Mouse (Mus musculus) lung, embryonic 15.5 days (tissue): ENCODE results near the gene Chd5. TPM values are rescaled to one million over a fixed set of nuclear protein-coding genes. Genes with fewer than 3 reads are reported as not detected.

ENCODE experiments used
- ATAC-seq: fragments of 200-750 bp; cut with Nextera tagmentation; 2 replicates; pipeline ENCODE4 v1.8.0; 2017; ENCODE audit warnings: moderate number of reproducible peaks, borderline replicate concordance; ENCODE audit not compliant: low FRiP score, low TSS enrichment; ENCODE audit errors: extremely low read depth
- H3K27ac ChIP-seq: fragments of 300-500 bp; sonication (generic); 2 replicates; pipeline ENCODE4 v1.5.1; 2015; ENCODE audit warnings: moderate library complexity, mild to moderate bottlenecking, inconsistent platforms
- H3K27me3 ChIP-seq: fragments of 300-500 bp; sonication (generic); 2 replicates; pipeline ENCODE4 v1.6.1; 2015; ENCODE audit warnings: inconsistent platforms
- H3K36me3 ChIP-seq: fragments of 300-500 bp; sonication (generic); 2 replicates; pipeline ENCODE4 v1.6.1; 2015; ENCODE audit warnings: inconsistent platforms
- H3K4me1 ChIP-seq: fragments of 300-500 bp; sonication (generic); 2 replicates; pipeline ENCODE4 v1.6.1; 2015; ENCODE audit warnings: inconsistent platforms
- H3K4me2 ChIP-seq: fragments of 300-500 bp; sonication (generic); 2 replicates; pipeline ENCODE4 v1.6.1; 2015; ENCODE audit warnings: inconsistent platforms, mild to moderate bottlenecking, moderate library complexity
- H3K4me3 ChIP-seq: fragments of 300-500 bp; sonication (generic); 2 replicates; pipeline ENCODE4 v1.5.1; 2015; ENCODE audit warnings: mild to moderate bottlenecking, inconsistent platforms
- H3K9ac ChIP-seq: fragments of 300-500 bp; sonication (generic); 2 replicates; pipeline ENCODE4 v1.6.1; 2015; ENCODE audit warnings: inconsistent platforms
- H3K9me3 ChIP-seq: fragments of 300-500 bp; sonication (generic); 2 replicates; pipeline ENCODE4 v1.6.1; 2016; ENCODE audit warnings: inconsistent platforms
- WGBS: fragments of 180-500 bp; shearing (Covaris S2); methylation state at CpG from one replicate; pipeline ENCODE4 v1.1.7; 2015; 5-methylcytosine and 5-hydroxymethylcytosine counted together
- polyA plus RNA-seq: library from polyadenylated mRNA; unstranded; fragments of >200 nt; fragmentation: Nextera tagmentation; extraction: Ambion mirVana; gene quantifications from 2 replicates; pipeline ENCODE4 v1.2.1, GENCODE M21; 2015

The Chd5 gene
- polyA plus RNA-seq, 1 experiment from 2014 or later: 0.10 TPM

- Histone ChIP-seq H3K4me3 (no peak overlapping the region), H3K4me2 (no peak overlapping the region), H3K27me3 (no peaks in the 10 kb centered on the region), H3K27ac (no peak overlapping the region), H3K9me3 (no peaks in the 10 kb centered on the region), H3K9ac (no peak overlapping the region), H3K36me3 (no peaks in the 10 kb centered on the region), H3K4me1 (no peaks in the 10 kb centered on the region)
- no peak for ATAC-seq
- WGBS: 74% methylated on average over 17 of the region's 17 CpGs
Observed at GRCm38 (mm10) chr4:152382528-152383252, 44.2 kb downstream of the Chd5 start.

GRCm38 (mm10) chr4:152385644-152386043, 47.2 kb downstream of the Chd5 start:
- ATAC-seq: no peak
- H3K27me3 ChIP-seq: no peaks in the 10 kb centered on the region
- H3K9me3 ChIP-seq: no peaks in the 10 kb centered on the region
- H3K36me3 ChIP-seq: no peaks in the 10 kb centered on the region
- H3K27ac ChIP-seq: no peak overlapping the region
- no peak overlapping the region for H3K9ac ChIP-seq
- 62% methylated on average over 16 of the region's 16 CpGs for WGBS
- no peaks in the 10 kb centered on the region for H3K4me1 ChIP-seq
- H3K4me3 ChIP-seq: no peak overlapping the region
- no peak overlapping the region for H3K4me2 ChIP-seq

- H3K27ac ChIP-seq: no peak overlapping the region
- no peaks in the 10 kb centered on the region for H3K36me3 ChIP-seq
- no peak overlapping the region for H3K4me3 ChIP-seq
- H3K4me1 ChIP-seq: no peaks in the 10 kb centered on the region
- no peak overlapping the region for H3K4me2 ChIP-seq
- no peaks in the 10 kb centered on the region for H3K27me3 ChIP-seq
- no peak overlapping the region for H3K9ac ChIP-seq
- WGBS: 77% methylated on average over 5 of the region's 5 CpGs
- no peaks in the 10 kb centered on the region for H3K9me3 ChIP-seq
- no peak for ATAC-seq
Observed at GRCm38 (mm10) chr4:152392192-152392591, 53.7 kb downstream of the Chd5 start.

- H3K4me1 ChIP-seq: no peaks in the 10 kb centered on the region
- H3K27me3 ChIP-seq: no peaks in the 10 kb centered on the region
- no peak overlapping the region for H3K4me3 ChIP-seq
- no peak overlapping the region for H3K4me2 ChIP-seq
- H3K27ac ChIP-seq: no peak overlapping the region
- ATAC-seq: no peak
- 81% methylated on average over 17 of the region's 17 CpGs for WGBS
- no peaks in the 10 kb centered on the region for H3K36me3 ChIP-seq
- H3K9ac ChIP-seq: no peak overlapping the region
- no peaks in the 10 kb centered on the region for H3K9me3 ChIP-seq
Observed at GRCm38 (mm10) chr4:152392627-152393026, 54.2 kb downstream of the Chd5 start.

- 53% methylated on average over 3 of the region's 3 CpGs for WGBS
- no peak for ATAC-seq
- Histone ChIP-seq H3K9ac (no peak overlapping the region), H3K9me3 (no peaks in the 10 kb centered on the region), H3K4me1 (no peaks in the 10 kb centered on the region), H3K27me3 (no peaks in the 10 kb centered on the region), H3K27ac (no peak overlapping the region), H3K4me3 (no peak overlapping the region), H3K4me2 (no peak overlapping the region), H3K36me3 (no peaks in the 10 kb centered on the region)
Observed at GRCm38 (mm10) chr4:152398926-152399325, 60.5 kb downstream of the Chd5 start.

GRCm38 (mm10) chr4:152405143-152405542, 66.7 kb downstream of the Chd5 start:
- Histone ChIP-seq H3K9ac (no peak overlapping the region), H3K9me3 (no peaks in the 10 kb centered on the region), H3K4me3 (no peak overlapping the region), H3K36me3 (no peaks in the 10 kb centered on the region), H3K4me1 (no peaks in the 10 kb centered on the region), H3K27me3 (no peaks in the 10 kb centered on the region), H3K4me2 (no peak overlapping the region), H3K27ac (no peak overlapping the region)
- WGBS: 69% methylated on average over 6 of the region's 6 CpGs
- ATAC-seq: no peak

GRCm38 (mm10) chr4:152405671-152406201, 67.3 kb downstream of the Chd5 start:
- ATAC-seq: no peak
- no peaks in the 10 kb centered on the region for H3K27me3 ChIP-seq
- WGBS: 63% methylated on average over 7 of the region's 7 CpGs

GRCm38 (mm10) chr4:152406531-152406930, 68.1 kb downstream of the Chd5 start:
- WGBS: 64% methylated on average over 8 of the region's 8 CpGs

More at GRCm38 (mm10) chr4:152405671-152406201, 67.3 kb downstream of the Chd5 start:
- no peaks in the 10 kb centered on the region for H3K36me3 ChIP-seq
- H3K27ac ChIP-seq: no peak overlapping the region
- no peak overlapping the region for H3K4me3 ChIP-seq
- no peak overlapping the region for H3K9ac ChIP-seq
- H3K4me2 ChIP-seq: no peak overlapping the region
- no peaks in the 10 kb centered on the region for H3K4me1 ChIP-seq
- H3K9me3 ChIP-seq: no peaks in the 10 kb centered on the region

GRCm38 (mm10) chr4:152410961-152411360, 72.5 kb downstream of the Chd5 start:
- H3K9ac ChIP-seq: no peak overlapping the region
- ATAC-seq: no peak
- no peaks in the 10 kb centered on the region for H3K36me3 ChIP-seq
- no peak overlapping the region for H3K4me3 ChIP-seq
- no peaks in the 10 kb centered on the region for H3K9me3 ChIP-seq
- no peaks in the 10 kb centered on the region for H3K4me1 ChIP-seq
- 70% methylated on average over 13 of the region's 13 CpGs for WGBS
- no peak overlapping the region for H3K4me2 ChIP-seq
- no peak overlapping the region for H3K27ac ChIP-seq
- no peaks in the 10 kb centered on the region for H3K27me3 ChIP-seq

More at GRCm38 (mm10) chr4:152406531-152406930, 68.1 kb downstream of the Chd5 start:
- Histone ChIP-seq H3K36me3 (no peaks in the 10 kb centered on the region), H3K27me3 (no peaks in the 10 kb centered on the region), H3K9ac (no peak overlapping the region), H3K27ac (no peak overlapping the region), H3K4me1 (no peaks in the 10 kb centered on the region), H3K9me3 (no peaks in the 10 kb centered on the region), H3K4me3 (no peak overlapping the region), H3K4me2 (no peak overlapping the region)
- no peak for ATAC-seq

- no peaks in the 10 kb centered on the region for H3K4me1 ChIP-seq
- no peak for ATAC-seq
- no peak overlapping the region for H3K4me2 ChIP-seq
- H3K27me3 ChIP-seq: no peaks in the 10 kb centered on the region
- no peak overlapping the region for H3K9ac ChIP-seq
- no peaks in the 10 kb centered on the region for H3K9me3 ChIP-seq
- no peaks in the 10 kb centered on the region for H3K36me3 ChIP-seq
- 71% methylated on average over 3 of the region's 3 CpGs for WGBS
- no peak overlapping the region for H3K27ac ChIP-seq
- H3K4me3 ChIP-seq: no peak overlapping the region
Observed at GRCm38 (mm10) chr4:152412524-152413080, 74.2 kb downstream of the Chd5 start.

GRCm38 (mm10) chr4:152418229-152419060, 80.0 kb downstream of the Chd5 start:
- Histone ChIP-seq H3K4me3 (no peak overlapping the region), H3K27ac (no peak overlapping the region), H3K36me3 (no peaks in the 10 kb centered on the region), H3K27me3 (no peaks in the 10 kb centered on the region), H3K9me3 (no peaks in the 10 kb centered on the region), H3K4me2 (no peak overlapping the region), H3K9ac (no peak overlapping the region), H3K4me1 (no peaks in the 10 kb centered on the region)
- 33% methylated on average over 28 of the region's 28 CpGs for WGBS
- ATAC-seq: no peak

GRCm38 (mm10) chr4:152423576-152423975, 85.1 kb downstream of the Chd5 start:
- H3K4me3 ChIP-seq: no peak overlapping the region
- 76% methylated on average over 6 of the region's 6 CpGs for WGBS
- H3K27me3 ChIP-seq: no peaks in the 10 kb centered on the region
- H3K27ac ChIP-seq: no peak overlapping the region
- H3K36me3 ChIP-seq: no peaks in the 10 kb centered on the region
- ATAC-seq: no peak
- no peaks in the 10 kb centered on the region for H3K9me3 ChIP-seq
- no peak overlapping the region for H3K4me2 ChIP-seq
- H3K4me1 ChIP-seq: no peaks in the 10 kb centered on the region
- no peak overlapping the region for H3K9ac ChIP-seq
